Mouse (Mus musculus) left cerebral cortex, adult 2 months (tissue): ENCODE measurements around the gene Tmc6. TPM values are rescaled to one million over a fixed set of nuclear protein-coding genes. Genes with fewer than 3 reads are reported as not detected.

Experiments
- DNase-seq, 2 experiments: peaks; one replicate each; pipeline ENCODE4 v3.0.0; 2021 to 2022; ENCODE audit warnings: low spot score in 2 of 2, mixed read lengths in 1 of 2; ENCODE audit errors: extremely low spot score in 1 of 2
- H3K27ac ChIP-seq: fragments of 200-600 bp; 2 replicates; pipeline ENCODE4 v1.8.1; 2022
- H3K4me3 ChIP-seq: fragments of 200-600 bp; 2 replicates; pipeline ENCODE4 v1.8.1; 2022
- CTCF ChIP-seq: fragments of 200-600 bp; IDR thresholded peaks from 2 replicates; pipeline ENCODE4 v1.8.1; 2022; ENCODE audit warnings: antibody characterized with exemption, mild to moderate bottlenecking, moderate library complexity
- intact Hi-C: fragments of 180-260 bp; cut with DNase I; formaldehyde crosslinking; loops from one replicate; pipeline ENCODE4 v1.15.1; 2025
- total RNA-seq, 2 experiments: library from RNA; stranded (reverse); gene quantifications; 2 replicates each; pipeline ENCODE4 v1.2.3; 2021

The Tmc6 gene
- total RNA-seq, 2 experiments from 2014 or later = 7.8 to 9.3 TPM

- TF ChIP-seq CTCF = no peak
- Histone ChIP-seq H3K27ac (no peak overlapping the region), H3K4me3 (no peak overlapping the region)
- intact Hi-C loops = no loop called here
- no peak for DNase-seq
Observed at GRCm38 (mm10) chr11:117738123-117738522, 43.9 kb downstream of the Tmc6 start.

GRCm38 (mm10) chr11:117736037-117736689, 45.8 kb downstream of the Tmc6 start:
- TF ChIP-seq CTCF = no peak
- Histone ChIP-seq H3K4me3 (no peak overlapping the region), H3K27ac (no peak overlapping the region)
- no peak for DNase-seq
- intact Hi-C loops = no loop called here

GRCm38 (mm10) chr11:117731470-117731869, 50.5 kb downstream of the Tmc6 start:
- intact Hi-C loops = no loop called here
- DNase-seq = no peak
- TF ChIP-seq CTCF = no peak
- H3K27ac ChIP-seq = no peak overlapping the region
- H3K4me3 ChIP-seq = no peak overlapping the region

- DNase-seq = no peak
- Histone ChIP-seq H3K4me3 (no peak overlapping the region), H3K27ac (no peak overlapping the region; the same call in 1 of the 2 replicates)
Observed at GRCm38 (mm10) chr11:117730490-117730838, 51.5 kb downstream of the Tmc6 start.

GRCm38 (mm10) chr11:117729798-117730489, 52.1 kb downstream of the Tmc6 start:
- no peak for DNase-seq
- intact Hi-C loops = no loop called here
- H3K4me3 ChIP-seq = no peak overlapping the region
- H3K27ac ChIP-seq = peak overlapping the region; percentile 5; the same call in 1 of the 2 replicates
- TF ChIP-seq CTCF = no peak

More at GRCm38 (mm10) chr11:117730490-117730838, 51.5 kb downstream of the Tmc6 start:
- no peak for TF ChIP-seq CTCF
- intact Hi-C loops = no loop called here

GRCm38 (mm10) chr11:117729341-117729740, 52.7 kb downstream of the Tmc6 start:
- intact Hi-C loops = no loop called here
- TF ChIP-seq CTCF = no peak
- Histone ChIP-seq H3K27ac (peak overlapping the region; percentile 5; the same call in 1 of the 2 replicates), H3K4me3 (no peak overlapping the region)
- DNase-seq = no peak

GRCm38 (mm10) chr11:117728841-117729240, 53.2 kb downstream of the Tmc6 start:
- DNase-seq = no peak
- intact Hi-C loops = no loop called here
- no peak for TF ChIP-seq CTCF
- Histone ChIP-seq H3K4me3 (no peak overlapping the region), H3K27ac (no peak overlapping the region)

- no peak overlapping the region for H3K4me3 ChIP-seq
- DNase-seq = no peak
- intact Hi-C loops = no loop called here
- no peak for TF ChIP-seq CTCF
- H3K27ac ChIP-seq = no peak overlapping the region
Observed at GRCm38 (mm10) chr11:117728245-117728644, 53.8 kb downstream of the Tmc6 start.

GRCm38 (mm10) chr11:117727031-117727430, 55.0 kb downstream of the Tmc6 start:
- no peak for DNase-seq
- no peak overlapping the region for H3K27ac ChIP-seq
- no peak overlapping the region for H3K4me3 ChIP-seq
- TF ChIP-seq CTCF = no peak
- intact Hi-C loops = no loop called here

- H3K4me3 ChIP-seq = no peak overlapping the region
- no peak for DNase-seq
- intact Hi-C loops = no loop called here
- H3K27ac ChIP-seq = no peak overlapping the region
- no peak for TF ChIP-seq CTCF
Observed at GRCm38 (mm10) chr11:117724604-117725301, 57.2 kb downstream of the Tmc6 start.

GRCm38 (mm10) chr11:117718838-117719237, 63.2 kb downstream of the Tmc6 start:
- Histone ChIP-seq H3K27ac (no peak overlapping the region), H3K4me3 (no peak overlapping the region)
- no peak for TF ChIP-seq CTCF
- no peak for DNase-seq
- intact Hi-C loops = no loop called here

Other genes with a start within 250 kb of the Tmc6 start
- 10 to 100 TPM; 58.5 to 62.9 TPM for gene Tnrc6c, start 127.9 kb downstream of the Tmc6 start, total RNA-seq
- 1 to 10 TPM in 1 of 2 experiments, under 1 TPM in 1; 0.88 to 1.3 TPM for gene Tmc8, start 122 bp downstream of the Tmc6 start, total RNA-seq
- gene 6030468B19Rik, start 15.5 kb upstream of the Tmc6 start, total RNA-seq = not detected
- 1 to 10 TPM; 2.3 to 4.6 TPM for gene Gm20708, start 27.5 kb upstream of the Tmc6 start, total RNA-seq
- gene Syngr2, start 27.5 kb upstream of the Tmc6 start, total RNA-seq = 10 to 100 TPM in 1 of 2 experiments, 1 to 10 TPM in 1; 8.7 to 11.1 TPM
- 1 to 10 TPM; 5.2 to 8.5 TPM for gene Afmid, start 43.7 kb upstream of the Tmc6 start, total RNA-seq
- gene Tk1, start 43.9 kb upstream of the Tmc6 start, total RNA-seq = 1 to 10 TPM in 1 of 2 experiments, under 1 TPM in 1; 0.81 to 1.0 TPM
- 1 to 10 TPM in 1 of 2 experiments, under 1 TPM in 1; 0.95 to 1.3 TPM for gene Birc5, start 67.1 kb upstream of the Tmc6 start, total RNA-seq
- gene Tmem235, start 78.6 kb upstream of the Tmc6 start, total RNA-seq = under 1 TPM in 1 of 2 experiments, not detected in 1; 0.19 TPM
- 1 to 10 TPM; 4.7 to 5.4 TPM for gene Tha1, start 91.3 kb upstream of the Tmc6 start, total RNA-seq
- gene Socs3, start 187.8 kb upstream of the Tmc6 start, total RNA-seq = 1 to 10 TPM; 4.4 to 6.1 TPM
- gene Pgs1, start 204.1 kb upstream of the Tmc6 start, total RNA-seq = 10 to 100 TPM; 83.3 to 85.5 TPM